Mouse (Mus musculus) right cerebral cortex, postnatal 10 days (tissue): ENCODE results near the gene Dnaja3.

Experiments
- DNase-seq, 2 experiments: peaks; one replicate each; pipeline ENCODE4 v3.0.0; 2021; ENCODE audit warnings: low spot score in 2 of 2

Gene Dnaja3

GRCm38 (mm10) chr16:4606431-4607084 is 33.2 kb upstream of the Dnaja3 start:
- peak; percentile 71 to 73 for DNase-seq

- DNase-seq: peak; percentile 79 to 85
Measured at GRCm38 (mm10) chr16:4607818-4608531, 31.8 kb upstream of the Dnaja3 start.

GRCm38 (mm10) chr16:4608532-4609059 is 31.2 kb upstream of the Dnaja3 start:
- no peak for DNase-seq

- DNase-seq: no peak
Measured at GRCm38 (mm10) chr16:4611193-4611592, 28.6 kb upstream of the Dnaja3 start.

GRCm38 (mm10) chr16:4611676-4612075 is 28.1 kb upstream of the Dnaja3 start:
- DNase-seq: no peak

- no peak for DNase-seq
Measured at GRCm38 (mm10) chr16:4613736-4614135, 26.1 kb upstream of the Dnaja3 start.

- no peak for DNase-seq
Measured at GRCm38 (mm10) chr16:4614639-4615038, 25.1 kb upstream of the Dnaja3 start.

- no peak for DNase-seq
Measured at GRCm38 (mm10) chr16:4615297-4615696, 24.5 kb upstream of the Dnaja3 start.

- DNase-seq: no peak
Measured at GRCm38 (mm10) chr16:4616829-4617228, 23.0 kb upstream of the Dnaja3 start.

- DNase-seq: no peak
Measured at GRCm38 (mm10) chr16:4624074-4624473, 15.7 kb upstream of the Dnaja3 start.

- DNase-seq: peak; percentile 95
Measured at GRCm38 (mm10) chr16:4624481-4625110, 15.2 kb upstream of the Dnaja3 start, which contains the start of gene Pam16. Gene Pam16 (minus strand): TSS chr16:4624988.

- DNase-seq: no peak
Measured at GRCm38 (mm10) chr16:4627105-4627504, 12.7 kb upstream of the Dnaja3 start.

- DNase-seq: no peak
Measured at GRCm38 (mm10) chr16:4628898-4629419, 10.8 kb upstream of the Dnaja3 start.

GRCm38 (mm10) chr16:4629950-4630349 is 9.8 kb upstream of the Dnaja3 start:
- peak in 1 of 2 experiments; percentile 73 for DNase-seq

- DNase-seq: no peak
Measured at GRCm38 (mm10) chr16:4632050-4632449, 7.7 kb upstream of the Dnaja3 start.

- no peak for DNase-seq
Measured at GRCm38 (mm10) chr16:4633661-4634060, 6.1 kb upstream of the Dnaja3 start.

- DNase-seq: no peak
Measured at GRCm38 (mm10) chr16:4634681-4635080, 5.1 kb upstream of the Dnaja3 start.

- no peak for DNase-seq
Measured at GRCm38 (mm10) chr16:4635760-4636159, 4.0 kb upstream of the Dnaja3 start.

- no peak for DNase-seq
Measured at GRCm38 (mm10) chr16:4638891-4639390, 848 bp upstream of the Dnaja3 start.

- DNase-seq: no peak
Measured at GRCm38 (mm10) chr16:4640267-4641005, 647 bp downstream of the Dnaja3 start.

- no peak for DNase-seq
Measured at GRCm38 (mm10) chr16:4641119-4641838, 1.5 kb downstream of the Dnaja3 start.
